ENCODE assay signal across 26 mouse cellular contexts in genomic region chr14:77196246-77196645, GRCm38 (mm10). TPM values are rescaled to one million over a fixed set of nuclear protein-coding genes. Genes with fewer than 3 reads are reported as not detected.
DNase-seq lines count a peak whose midpoint lies in the region; ATAC-seq lines count a peak whose summit lies in the region.
"Had no signal": no experiment of that assay in that cellular context is flagged by ENCODE, and none has a peak within 500 bp of the region (broad histone marks: within the 10 kb centered on the region; RNA-seq: fewer than 3 reads in every experiment).

No protein-coding gene starts in this region.

- WGBS in heart, embryonic 10.5 days: 76% methylated on average over 3 of the region's 3 CpGs
- 37% methylated on average over 3 of the region's 3 CpGs for WGBS in kidney, embryonic 14.5 days
- WGBS in midbrain, embryonic 13.5 days: 76% methylated on average over 3 of the region's 3 CpGs
- WGBS in midbrain, embryonic 10.5 days: 70% methylated on average over 3 of the region's 3 CpGs
- 33% methylated on average over 3 of the region's 3 CpGs for WGBS in neural tube, embryonic 14.5 days
- 77% methylated on average over 3 of the region's 3 CpGs for WGBS in intestine, embryonic 16.5 days

- H3K9me3 ChIP-seq in heart, embryonic 10.5 days: no peaks in the 10 kb centered on the region
- H3K9me3 ChIP-seq in kidney, embryonic 14.5 days (ENCODE audit: control insufficient read depth, low read length): no peaks in the 10 kb centered on the region
- H3K9me3 ChIP-seq in midbrain, embryonic 13.5 days: no peaks in the 10 kb centered on the region
- H3K9me3 ChIP-seq in midbrain, embryonic 10.5 days (replicated peaks): no peaks in the 10 kb centered on the region
- no peaks in the 10 kb centered on the region for H3K9me3 ChIP-seq in neural tube, embryonic 14.5 days (ENCODE audit: control insufficient read depth, low read length)
- H3K9me3 ChIP-seq in intestine, embryonic 16.5 days (ENCODE audit: control insufficient read depth, low read length): no peaks in the 10 kb centered on the region
- H3K9me3 ChIP-seq: embryonic facial prominence, embryonic 15.5 days; forebrain, embryonic 10.5 days; heart, embryonic 15.5 days had no signal

- H3K36me3 ChIP-seq in heart, embryonic 10.5 days: no peaks in the 10 kb centered on the region
- no peaks in the 10 kb centered on the region for H3K36me3 ChIP-seq in kidney, embryonic 14.5 days (ENCODE audit: control insufficient read depth, insufficient read depth, low read length)
- no peaks in the 10 kb centered on the region for H3K36me3 ChIP-seq in midbrain, embryonic 13.5 days
- H3K36me3 ChIP-seq in midbrain, embryonic 10.5 days: no peaks in the 10 kb centered on the region
- H3K36me3 ChIP-seq in neural tube, embryonic 14.5 days (ENCODE audit: control insufficient read depth, insufficient read depth, low read length): no peaks in the 10 kb centered on the region
- no peaks in the 10 kb centered on the region for H3K36me3 ChIP-seq in intestine, embryonic 16.5 days (ENCODE audit: control insufficient read depth, insufficient read depth, low read length)
- H3K36me3 ChIP-seq: embryonic facial prominence, embryonic 15.5 days; forebrain, embryonic 10.5 days; G1E; heart, embryonic 15.5 days had no signal

- peak; percentile 89 for ATAC-seq in kidney, embryonic 14.5 days (ENCODE audit: low FRiP score, low TSS enrichment)
- no peak for ATAC-seq in midbrain, embryonic 13.5 days
- no peak for ATAC-seq in neural tube, embryonic 14.5 days (ENCODE audit: low read depth)
- ATAC-seq in intestine, embryonic 16.5 days: no peak
- ATAC-seq: CD4-positive, CD25-positive, alpha-beta regulatory T cell, adult 4 months; forebrain, embryonic 14.5 days had no signal

- no peak overlapping the region for H3K9ac ChIP-seq in kidney, embryonic 14.5 days (ENCODE audit: low read depth, low read length)
- H3K9ac ChIP-seq in midbrain, embryonic 13.5 days (replicated peaks): no peak overlapping the region
- no peak overlapping the region for H3K9ac ChIP-seq in neural tube, embryonic 14.5 days (replicated peaks; ENCODE audit: low read depth, low read length)
- no peak overlapping the region for H3K9ac ChIP-seq in intestine, embryonic 16.5 days (ENCODE audit: low read depth, low read length)
- H3K9ac ChIP-seq: embryonic facial prominence, embryonic 15.5 days; heart, embryonic 15.5 days; hindbrain, embryonic 14.5 days had no signal

- H3K27me3 ChIP-seq in heart, embryonic 10.5 days (ENCODE audit: insufficient read depth, poor library complexity, severe bottlenecking): no peaks in the 10 kb centered on the region
- no peaks in the 10 kb centered on the region for H3K27me3 ChIP-seq in kidney, embryonic 14.5 days (ENCODE audit: control insufficient read depth, insufficient read depth, low read length)
- no peaks in the 10 kb centered on the region for H3K27me3 ChIP-seq in midbrain, embryonic 13.5 days
- no peaks in the 10 kb centered on the region for H3K27me3 ChIP-seq in midbrain, embryonic 10.5 days (ENCODE audit: low read depth, poor library complexity, severe bottlenecking)
- H3K27me3 ChIP-seq in neural tube, embryonic 14.5 days (ENCODE audit: control insufficient read depth, insufficient read depth, low read length): no peaks in the 10 kb centered on the region
- H3K27me3 ChIP-seq in intestine, embryonic 16.5 days (replicated peaks; ENCODE audit: control insufficient read depth, insufficient read depth, low read length): no peaks in the 10 kb centered on the region
- H3K27me3 ChIP-seq: embryonic facial prominence, embryonic 15.5 days; heart, embryonic 15.5 days had no signal

- no peak overlapping the region for H3K4me2 ChIP-seq in kidney, embryonic 14.5 days (replicated peaks; ENCODE audit: low read depth, low read length)
- H3K4me2 ChIP-seq in midbrain, embryonic 13.5 days (replicated peaks): no peak overlapping the region
- no peak overlapping the region for H3K4me2 ChIP-seq in neural tube, embryonic 14.5 days (ENCODE audit: low read depth, low read length)
- no peak overlapping the region for H3K4me2 ChIP-seq in intestine, embryonic 16.5 days (ENCODE audit: low read depth, low read length)
- H3K4me2 ChIP-seq: embryonic facial prominence, embryonic 15.5 days; heart, embryonic 11.5 days; heart, embryonic 15.5 days; hindbrain, embryonic 14.5 days had no signal

- no peak overlapping the region for H3K4me3 ChIP-seq in heart, embryonic 10.5 days
- no peak overlapping the region for H3K4me3 ChIP-seq in kidney, embryonic 14.5 days (ENCODE audit: low read length)
- H3K4me3 ChIP-seq in midbrain, embryonic 13.5 days (replicated peaks): no peak overlapping the region
- H3K4me3 ChIP-seq in midbrain, embryonic 10.5 days: no peak overlapping the region
- no peak overlapping the region for H3K4me3 ChIP-seq in neural tube, embryonic 14.5 days (ENCODE audit: low read depth, low read length)
- no peak overlapping the region for H3K4me3 ChIP-seq in intestine, embryonic 16.5 days (ENCODE audit: low read length)
- H3K4me3 ChIP-seq: embryonic facial prominence, embryonic 15.5 days; erythroblast, embryonic 14.5 days; forebrain, embryonic 10.5 days; heart, embryonic 15.5 days had no signal

- no peaks in the 10 kb centered on the region for H3K4me1 ChIP-seq in heart, embryonic 10.5 days
- peaks cover 15% of the 10 kb centered on the region; the same call in 1 of the 2 replicates for H3K4me1 ChIP-seq in kidney, embryonic 14.5 days (ENCODE audit: control insufficient read depth, insufficient read depth, low read length)
- peaks cover 43% of the 10 kb centered on the region for H3K4me1 ChIP-seq in midbrain, embryonic 13.5 days (replicated peaks)
- peaks cover 9% of the 10 kb centered on the region; the same call in 1 of the 2 replicates for H3K4me1 ChIP-seq in midbrain, embryonic 10.5 days
- H3K4me1 ChIP-seq in neural tube, embryonic 14.5 days (ENCODE audit: control insufficient read depth, insufficient read depth, low read length): peaks cover 13% of the 10 kb centered on the region; the same call in 1 of the 2 replicates
- no peaks in the 10 kb centered on the region for H3K4me1 ChIP-seq in intestine, embryonic 16.5 days (ENCODE audit: control insufficient read depth, insufficient read depth, low read length)
- H3K4me1 ChIP-seq: heart, embryonic 15.5 days had no signal

- peak; percentile 19 for DNase-seq in heart, embryonic 10.5 days (ENCODE audit: low spot score)
- DNase-seq in heart, postnatal 4 days: no peak
- no peak for DNase-seq in kidney, adult 9 months
- no peak for DNase-seq in midbrain, embryonic 10.5 days (ENCODE audit: low spot score)
- DNase-seq: adrenal gland, postnatal 10 days; B cell, adult 2 months; cerebellum, adult 11 months; cerebellum, adult 8-10 months; cerebellum, postnatal 14 days; gastrocnemius, postnatal 10 days; heart, adult 18-20 months; heart, postnatal 14 days had no signal

- H3K27ac ChIP-seq in heart, embryonic 10.5 days: no peak overlapping the region
- H3K27ac ChIP-seq in kidney, embryonic 14.5 days (ENCODE audit: low read depth, low read length): no peak overlapping the region
- H3K27ac ChIP-seq in midbrain, embryonic 13.5 days: peak overlapping the region; percentile 44; the same call in 1 of the 2 replicates
- H3K27ac ChIP-seq in midbrain, embryonic 10.5 days (replicated peaks): no peak overlapping the region; the same call in 1 of the 2 replicates
- H3K27ac ChIP-seq in neural tube, embryonic 14.5 days (ENCODE audit: low read depth, low read length): peak overlapping the region; percentile 58; the same call in 1 of the 2 replicates
- H3K27ac ChIP-seq in intestine, embryonic 16.5 days (ENCODE audit: low read length): no peak overlapping the region
- H3K27ac ChIP-seq: embryonic facial prominence, embryonic 15.5 days; heart, embryonic 15.5 days; hindbrain, embryonic 14.5 days had no signal

RNA-seq across cellular contexts. Expression of gene Enox1, which starts 39.7 kb away (rescaled TPM):
- polyA plus RNA-seq in heart, embryonic 10.5 days (2016; fragmentation: Nextera tagmentation; extraction: Ambion mirVana): 4.4 and 5.8 TPM in 2 replicates
- total RNA-seq in heart, postnatal 4 days (2021): 1 to 10 TPM; 3.3 to 4.0 TPM
- polyA plus RNA-seq in kidney, embryonic 14.5 days (2014; fragmentation: Nextera tagmentation; extraction: Ambion mirVana): 3.6 and 7.0 TPM in 2 replicates
- 44.0 and 45.2 TPM in 2 replicates for polyA plus RNA-seq in midbrain, embryonic 13.5 days (2015; fragmentation: Nextera tagmentation; extraction: Ambion mirVana)
- 9.7 and 14.4 TPM in 2 replicates for polyA plus RNA-seq in midbrain, embryonic 10.5 days (2016; fragmentation: Nextera tagmentation; extraction: Ambion mirVana)
- 36.2 and 43.7 TPM in 2 replicates for polyA plus RNA-seq in neural tube, embryonic 14.5 days (2014; fragmentation: Nextera tagmentation; extraction: Ambion mirVana)
- 4.0 and 4.4 TPM in 2 replicates for polyA plus RNA-seq in intestine, embryonic 16.5 days (2015; fragmentation: Nextera tagmentation; extraction: Ambion mirVana)
- total RNA-seq: common myeloid progenitor, adult 5-6 weeks had no signal
- polyA plus RNA-seq: CD4-positive, CD25-positive, alpha-beta regulatory T cell, adult 4 months; erythroblast, embryonic 14.5 days; G1E had no signal

Comparison
In these comparisons a context has a peak if more than half of its experiments do, and no peak if none do; other contexts are left out.
1. H3K27ac ChIP-seq: peak in midbrain, embryonic 13.5 days (single experiment) and neural tube, embryonic 14.5 days (single experiment); none in heart, embryonic 10.5 days (single experiment), kidney, embryonic 14.5 days (single experiment), midbrain, embryonic 10.5 days (single experiment) and intestine, embryonic 16.5 days (single experiment).